Mouse (Mus musculus): ENCODE measurements around the gene Atad5. TPM values are rescaled to one million over a fixed set of nuclear protein-coding genes. Genes with fewer than 3 reads are reported as not detected.

The Atad5 gene
- 9.4 and 11.2 TPM in 2 replicates for polyA plus RNA-seq (2014; fragmentation: Nextera tagmentation; extraction: Ambion mirVana)

- DNase-seq (ENCODE audit: low spot score) = peak; percentile 93
- Histone ChIP-seq H3K4me1 (ENCODE audit: control insufficient read depth, insufficient read depth, low read length) (0 out of 2 replicates have a peak, but pooled peaks cover 5% of the 10 kb centered on the region), H3K4me2 (ENCODE audit: low read depth, low read length) (peak within 1 kb of the TSS; percentile 63), H3K9me3 (ENCODE audit: control insufficient read depth, low read length) (no peaks in the 10 kb centered on the region), H3K27me3 (replicated peaks; ENCODE audit: control insufficient read depth, insufficient read depth, low read length) (no peaks in the 10 kb centered on the region), H3K27ac (replicated peaks; ENCODE audit: low read depth, low read length) (peak within 1 kb of the TSS; percentile 61), H3K9ac (ENCODE audit: low read depth, low read length) (peak within 1 kb of the TSS; percentile 95), H3K36me3 (ENCODE audit: control insufficient read depth, insufficient read depth, low read length) (no peaks in the 10 kb centered on the region), H3K4me3 (ENCODE audit: low read depth, low read length) (peak within 1 kb of the TSS; percentile 83)
- 6% methylated on average over 48 of the region's 57 CpGs for WGBS
- peak; percentile 84; the same call in 1 of the 2 replicates for ATAC-seq (ENCODE audit: low read depth)
Measured at GRCm38 (mm10) chr11:80088917-80089816, at the start of gene Atad5. Atad5 (plus strand) TSS chr11:80089400.

- H3K27me3 ChIP-seq (replicated peaks; ENCODE audit: control insufficient read depth, insufficient read depth, low read length) = no peaks in the 10 kb centered on the region
- 53% methylated on average over 10 of the region's 10 CpGs for WGBS
- no peak overlapping the region for H3K9ac ChIP-seq (ENCODE audit: low read depth, low read length)
- no peak overlapping the region for H3K4me2 ChIP-seq (ENCODE audit: low read depth, low read length)
- DNase-seq (ENCODE audit: low spot score) (peak; percentile 42), ATAC-seq (ENCODE audit: low read depth) (no peak)
- H3K27ac ChIP-seq (replicated peaks; ENCODE audit: low read depth, low read length) = no peak overlapping the region
- H3K4me1 ChIP-seq (ENCODE audit: control insufficient read depth, insufficient read depth, low read length) = no peaks in the 10 kb centered on the region
- H3K4me3 ChIP-seq (ENCODE audit: low read depth, low read length) = no peak overlapping the region
- no peaks in the 10 kb centered on the region for H3K9me3 ChIP-seq (ENCODE audit: control insufficient read depth, low read length)
- peaks cover 17% of the 10 kb centered on the region for H3K36me3 ChIP-seq (ENCODE audit: control insufficient read depth, insufficient read depth, low read length)
Measured at GRCm38 (mm10) chr11:80042615-80043418, 46.4 kb upstream of the Atad5 start.

GRCm38 (mm10) chr11:80043419-80043817 is 45.8 kb upstream of the Atad5 start:
- H3K4me1 ChIP-seq (ENCODE audit: control insufficient read depth, insufficient read depth, low read length) = no peaks in the 10 kb centered on the region
- ATAC-seq (ENCODE audit: low read depth) = no peak
- H3K4me2 ChIP-seq (ENCODE audit: low read depth, low read length) = no peak overlapping the region
- no peak for DNase-seq (ENCODE audit: low spot score)
- no peak overlapping the region for H3K9ac ChIP-seq (ENCODE audit: low read depth, low read length)
- H3K4me3 ChIP-seq (ENCODE audit: low read depth, low read length) = no peak overlapping the region
- no peak overlapping the region for H3K27ac ChIP-seq (replicated peaks; ENCODE audit: low read depth, low read length)
- WGBS = 81% methylated on average over 8 of the region's 8 CpGs
- peaks cover 23% of the 10 kb centered on the region for H3K36me3 ChIP-seq (ENCODE audit: control insufficient read depth, insufficient read depth, low read length)
- no peaks in the 10 kb centered on the region for H3K9me3 ChIP-seq (ENCODE audit: control insufficient read depth, low read length)
- H3K27me3 ChIP-seq (replicated peaks; ENCODE audit: control insufficient read depth, insufficient read depth, low read length) = no peaks in the 10 kb centered on the region

- Histone ChIP-seq H3K4me2 (ENCODE audit: low read depth, low read length) (no peak overlapping the region), H3K4me1 (ENCODE audit: control insufficient read depth, insufficient read depth, low read length) (no peaks in the 10 kb centered on the region), H3K9me3 (ENCODE audit: control insufficient read depth, low read length) (no peaks in the 10 kb centered on the region), H3K36me3 (ENCODE audit: control insufficient read depth, insufficient read depth, low read length) (peaks cover 38% of the 10 kb centered on the region), H3K27me3 (replicated peaks; ENCODE audit: control insufficient read depth, insufficient read depth, low read length) (no peaks in the 10 kb centered on the region), H3K27ac (replicated peaks; ENCODE audit: low read depth, low read length) (no peak overlapping the region), H3K4me3 (ENCODE audit: low read depth, low read length) (no peak overlapping the region), H3K9ac (ENCODE audit: low read depth, low read length) (no peak overlapping the region)
- DNase-seq (ENCODE audit: low spot score) = no peak
- ATAC-seq (ENCODE audit: low read depth) = no peak
- 72% methylated on average over 7 of the region's 7 CpGs for WGBS
Measured at GRCm38 (mm10) chr11:80046856-80047255, 42.3 kb upstream of the Atad5 start.

- peak; percentile 91 for ATAC-seq (ENCODE audit: low read depth)
- no peaks in the 10 kb centered on the region for H3K27me3 ChIP-seq (replicated peaks; ENCODE audit: control insufficient read depth, insufficient read depth, low read length)
- no peak overlapping the region for H3K9ac ChIP-seq (ENCODE audit: low read depth, low read length)
- no peak overlapping the region for H3K4me3 ChIP-seq (ENCODE audit: low read depth, low read length)
- no peaks in the 10 kb centered on the region for H3K9me3 ChIP-seq (ENCODE audit: control insufficient read depth, low read length)
- 0 out of 2 replicates have a peak overlapping the region, but pooled peaks have one; percentile 2 for H3K27ac ChIP-seq (replicated peaks; ENCODE audit: low read depth, low read length)
- peaks cover 57% of the 10 kb centered on the region for H3K36me3 ChIP-seq (ENCODE audit: control insufficient read depth, insufficient read depth, low read length)
- peak; percentile 78 for DNase-seq (ENCODE audit: low spot score)
- H3K4me1 ChIP-seq (ENCODE audit: control insufficient read depth, insufficient read depth, low read length) = no peaks in the 10 kb centered on the region
- 39% methylated on average over 2 of the region's 2 CpGs for WGBS
- H3K4me2 ChIP-seq (ENCODE audit: low read depth, low read length) = no peak overlapping the region
Measured at GRCm38 (mm10) chr11:80050088-80050487, 39.1 kb upstream of the Atad5 start.

- WGBS = 57% methylated on average over 7 of the region's 7 CpGs
- Histone ChIP-seq H3K9ac (ENCODE audit: low read depth, low read length) (no peak overlapping the region), H3K27ac (replicated peaks; ENCODE audit: low read depth, low read length) (no peak overlapping the region), H3K4me1 (ENCODE audit: control insufficient read depth, insufficient read depth, low read length) (no peaks in the 10 kb centered on the region), H3K27me3 (replicated peaks; ENCODE audit: control insufficient read depth, insufficient read depth, low read length) (no peaks in the 10 kb centered on the region), H3K4me2 (ENCODE audit: low read depth, low read length) (no peak overlapping the region), H3K36me3 (ENCODE audit: control insufficient read depth, insufficient read depth, low read length) (peaks cover 65% of the 10 kb centered on the region), H3K4me3 (ENCODE audit: low read depth, low read length) (no peak overlapping the region), H3K9me3 (ENCODE audit: control insufficient read depth, low read length) (no peaks in the 10 kb centered on the region)
- ATAC-seq (ENCODE audit: low read depth) = no peak
- peak; percentile 64 for DNase-seq (ENCODE audit: low spot score)
Measured at GRCm38 (mm10) chr11:80052456-80052855, 36.7 kb upstream of the Atad5 start.

- H3K27ac ChIP-seq (replicated peaks; ENCODE audit: low read depth, low read length) = no peak overlapping the region
- no peaks in the 10 kb centered on the region for H3K4me1 ChIP-seq (ENCODE audit: control insufficient read depth, insufficient read depth, low read length)
- no peak overlapping the region for H3K4me3 ChIP-seq (ENCODE audit: low read depth, low read length)
- no peak overlapping the region for H3K9ac ChIP-seq (ENCODE audit: low read depth, low read length)
- H3K27me3 ChIP-seq (replicated peaks; ENCODE audit: control insufficient read depth, insufficient read depth, low read length) = no peaks in the 10 kb centered on the region
- WGBS = 90% methylated on average over 5 of the region's 5 CpGs
- DNase-seq (ENCODE audit: low spot score) (no peak), ATAC-seq (ENCODE audit: low read depth) (no peak)
- no peaks in the 10 kb centered on the region for H3K9me3 ChIP-seq (ENCODE audit: control insufficient read depth, low read length)
- H3K4me2 ChIP-seq (ENCODE audit: low read depth, low read length) = no peak overlapping the region
- H3K36me3 ChIP-seq (ENCODE audit: control insufficient read depth, insufficient read depth, low read length) = peaks cover 66% of the 10 kb centered on the region
Measured at GRCm38 (mm10) chr11:80053171-80053570, 36.0 kb upstream of the Atad5 start.

GRCm38 (mm10) chr11:80054659-80055058 is 34.5 kb upstream of the Atad5 start:
- no peak overlapping the region for H3K4me2 ChIP-seq (ENCODE audit: low read depth, low read length)
- H3K4me1 ChIP-seq (ENCODE audit: control insufficient read depth, insufficient read depth, low read length) = no peaks in the 10 kb centered on the region
- 76% methylated on average over 4 of the region's 4 CpGs for WGBS
- no peak for DNase-seq (ENCODE audit: low spot score)
- peaks cover 71% of the 10 kb centered on the region for H3K36me3 ChIP-seq (ENCODE audit: control insufficient read depth, insufficient read depth, low read length)
- no peak overlapping the region for H3K27ac ChIP-seq (replicated peaks; ENCODE audit: low read depth, low read length)
- H3K4me3 ChIP-seq (ENCODE audit: low read depth, low read length) = no peak overlapping the region
- no peaks in the 10 kb centered on the region for H3K27me3 ChIP-seq (replicated peaks; ENCODE audit: control insufficient read depth, insufficient read depth, low read length)
- no peak for ATAC-seq (ENCODE audit: low read depth)
- no peaks in the 10 kb centered on the region for H3K9me3 ChIP-seq (ENCODE audit: control insufficient read depth, low read length)
- no peak overlapping the region for H3K9ac ChIP-seq (ENCODE audit: low read depth, low read length)
